Mouse (Mus musculus) myocyte (in vitro differentiated cells): ENCODE data around the gene Ccn1. TPM values are rescaled to one million over a fixed set of nuclear protein-coding genes. Genes with fewer than 3 reads are reported as not detected.

Source experiments
- H3K27me3 ChIP-seq: one replicate; pipeline ENCODE4 v1.6.1; 2011; ENCODE audit not compliant: control insufficient read depth, insufficient read depth, insufficient read length
- H3K36me3 ChIP-seq: one replicate; pipeline ENCODE4 v1.6.1; 2011; ENCODE audit not compliant: control insufficient read depth, insufficient read depth
- H3K4me2 ChIP-seq: one replicate; pipeline ENCODE4 v1.6.1; 2011; ENCODE audit warnings: low read depth, control low read depth
- H3K4me3 ChIP-seq: one replicate; pipeline ENCODE4 v1.5.1; 2011; ENCODE audit warnings: mild to moderate bottlenecking, control low read depth, moderate library complexity
- H3K79me2 ChIP-seq: one replicate; pipeline ENCODE4 v1.6.1; 2011; ENCODE audit not compliant: control insufficient read depth, insufficient read depth
- H3ac ChIP-seq: one replicate; pipeline ENCODE4 v1.6.1; 2011; ENCODE audit not compliant: control insufficient read depth, insufficient read length
- E2F4 ChIP-seq: IDR thresholded peaks from one replicate; pipeline ENCODE4 v1.6.1; 2011; ENCODE audit warnings: mild to moderate bottlenecking, control low read depth, moderate library complexity; ENCODE audit not compliant: insufficient read depth
- MAX ChIP-seq: IDR thresholded peaks from one replicate; pipeline ENCODE4 v1.6.1; 2011; ENCODE audit warnings: low read depth, mild to moderate bottlenecking, control low read depth
- MYOD1 ChIP-seq, 3 experiments: IDR thresholded peaks; one replicate each; pipeline ENCODE4 v1.6.1; 2011; ENCODE audit warnings: control low read depth in 2 of 3, low read depth in 2 of 3, mild to moderate bottlenecking in 2 of 3, moderate library complexity in 1 of 3; ENCODE audit not compliant: insufficient read length in 2 of 3, control insufficient read depth in 1 of 3
- MYOG ChIP-seq, 3 experiments: IDR thresholded peaks; one replicate each; pipeline ENCODE4 v1.6.1; 2011; ENCODE audit warnings: control low read depth in 2 of 3, low read depth in 2 of 3, mild to moderate bottlenecking in 2 of 3; ENCODE audit not compliant: insufficient read length in 2 of 3, control insufficient read depth in 1 of 3, insufficient read depth in 1 of 3
- POLR2A ChIP-seq: IDR thresholded peaks from one replicate; pipeline ENCODE4 v1.6.1; 2011; ENCODE audit warnings: low read depth, mild to moderate bottlenecking, control low read depth, moderate library complexity; ENCODE audit not compliant: insufficient read length
- POLR2AphosphoS2 ChIP-seq: IDR thresholded peaks from one replicate; pipeline ENCODE4 v1.6.1; 2011; ENCODE audit warnings: low read depth, control low read depth; ENCODE audit not compliant: insufficient read length
- REST ChIP-seq: IDR thresholded peaks from one replicate; pipeline ENCODE4 v1.6.1; 2011; ENCODE audit warnings: mild to moderate bottlenecking, control low read depth, moderate library complexity; ENCODE audit not compliant: insufficient read depth, insufficient read length
- SRF ChIP-seq: IDR thresholded peaks from one replicate; pipeline ENCODE4 v1.6.1; 2011; ENCODE audit warnings: low read depth; ENCODE audit not compliant: control insufficient read depth, insufficient read length
- TCF12 ChIP-seq: IDR thresholded peaks from one replicate; pipeline ENCODE4 v1.6.1; 2011; ENCODE audit warnings: mild to moderate bottlenecking, control low read depth; ENCODE audit not compliant: poor library complexity, insufficient read depth, severe bottlenecking
- TCF3 ChIP-seq: IDR thresholded peaks from one replicate; pipeline ENCODE4 v1.6.1; 2011; ENCODE audit warnings: low read depth, control low read depth; ENCODE audit not compliant: insufficient read length
- USF1 ChIP-seq: IDR thresholded peaks from one replicate; pipeline ENCODE4 v1.6.1; 2011; ENCODE audit warnings: low read depth, mild to moderate bottlenecking, control low read depth, moderate library complexity
- polyA plus RNA-seq: library from polyadenylated mRNA; unstranded; fragments of >200 nt; fragmentation: generic; extraction: Trizol; gene quantifications from one replicate; pipeline ENCODE4 v1.2.1, GENCODE M21; 2012; ENCODE audit warnings: missing spikeins

Gene Ccn1
- polyA plus RNA-seq, 1 experiment = 49.6 TPM

DNA sequence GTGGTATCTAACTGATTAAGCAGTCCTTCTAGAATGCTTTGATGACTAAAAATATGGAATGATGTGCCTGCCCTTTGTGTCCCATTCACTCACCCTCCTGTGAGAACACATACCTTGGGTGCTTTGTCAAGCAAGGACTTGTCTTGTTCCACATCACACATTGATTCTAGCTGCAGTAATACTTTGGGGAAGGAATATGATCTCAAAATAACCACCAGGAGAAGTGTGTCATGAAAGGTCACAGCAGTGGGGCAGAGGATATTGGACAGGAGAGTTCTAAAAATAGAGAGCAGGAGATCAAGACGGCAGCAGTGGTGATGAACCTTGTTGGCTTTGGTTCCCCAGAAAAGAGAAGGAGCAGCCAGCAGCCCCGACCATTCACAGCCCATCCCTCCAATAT lies 25.0 kb upstream of the Ccn1 start:
- Histone ChIP-seq H3ac (no peak overlapping the region), H3K79me2 (peaks cover 4% of the 10 kb centered on the region), H3K36me3 (peaks cover 4% of the 10 kb centered on the region), H3K27me3 (no peaks in the 10 kb centered on the region), H3K4me3 (no peak overlapping the region), H3K4me2 (no peak overlapping the region)
- TF ChIP-seq MAX (no peak), TCF3 (no peak), POLR2A (no peak), E2F4 (no peak), REST (no peak), TCF12 (no peak), USF1 (no peak), SRF (no peak)

DNA sequence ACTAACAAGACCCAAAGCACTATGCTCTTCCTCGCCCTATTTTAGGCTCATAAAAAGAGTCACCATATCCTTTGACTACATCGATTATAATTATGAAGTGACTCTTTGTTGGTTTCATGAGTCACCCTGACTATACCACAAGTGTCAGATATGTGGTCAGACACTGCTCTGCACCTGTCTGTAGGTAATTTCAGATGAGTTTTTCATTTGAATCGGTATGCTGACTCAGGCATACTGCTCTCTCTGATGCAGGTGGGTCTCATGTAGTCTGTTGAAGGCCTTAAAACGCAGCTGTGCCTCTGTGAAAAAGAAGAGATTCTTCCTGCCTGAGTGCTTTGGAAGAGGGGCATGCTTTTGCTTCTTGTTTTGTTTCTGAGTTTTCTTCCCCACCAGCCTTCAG lies 16.6 kb upstream of the Ccn1 start:
- peak overlapping the region; percentile 34 for H3K4me2 ChIP-seq
- H3K4me3 ChIP-seq = no peak overlapping the region
- no peaks in the 10 kb centered on the region for H3K27me3 ChIP-seq
- TF ChIP-seq USF1 (no peak), REST (no peak), MYOD1 (IDR thresholded peaks at IDR 0.05; ENCODE audit: control insufficient read depth in 1 of 3, insufficient read length in 2 of 3, low read depth in 2 of 3) (peak in 2 of 3 experiments; percentile 53 to 75), MAX (no peak), MYOG (IDR thresholded peaks at IDR 0.05; ENCODE audit: control insufficient read depth in 1 of 3, insufficient read depth in 1 of 3, insufficient read length in 2 of 3, low read depth in 2 of 3) (peak in 1 of 3 experiments; percentile 14)
- peaks cover 16% of the 10 kb centered on the region for H3K79me2 ChIP-seq
- no peak overlapping the region for H3ac ChIP-seq
- peaks cover 5% of the 10 kb centered on the region for H3K36me3 ChIP-seq

DNA sequence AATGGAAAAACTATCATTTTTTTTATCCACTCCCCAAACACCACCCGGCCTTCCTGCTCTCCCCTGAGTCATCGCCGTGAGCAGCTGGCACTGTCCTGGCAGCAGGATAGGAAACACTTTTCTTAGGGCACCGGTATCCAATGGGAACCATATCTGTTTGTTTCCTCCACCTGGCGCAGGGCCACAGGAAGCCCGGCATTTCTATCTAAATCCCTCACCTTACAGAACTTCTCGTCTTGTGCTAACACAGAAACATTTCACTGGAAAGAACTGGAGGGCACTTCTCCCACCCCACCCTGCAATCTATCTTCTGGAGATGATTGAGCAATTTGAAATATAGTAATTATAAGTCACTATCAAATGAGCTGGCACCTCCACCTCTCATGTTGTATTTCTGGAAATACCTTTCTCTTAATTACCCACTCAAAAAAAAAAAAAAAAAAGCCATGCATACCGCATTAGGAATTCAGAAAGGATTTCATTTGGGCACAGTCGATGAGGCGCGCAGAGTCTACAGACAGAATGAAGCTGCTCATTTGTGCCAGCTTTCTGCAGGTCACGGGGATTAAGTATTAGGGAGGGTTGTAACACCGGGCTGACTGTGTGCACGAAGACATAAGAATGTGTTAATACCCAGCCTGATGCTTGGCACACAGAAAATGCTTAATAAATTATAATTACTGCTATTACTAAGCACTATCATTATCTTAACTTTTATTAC lies 7.4 kb upstream of the Ccn1 start:
- H3K79me2 ChIP-seq = peaks cover 24% of the 10 kb centered on the region
- no peaks in the 10 kb centered on the region for H3K36me3 ChIP-seq
- no peak overlapping the region for H3ac ChIP-seq
- no peaks in the 10 kb centered on the region for H3K27me3 ChIP-seq
- peak in 2 of 3 experiments; percentile 68 to 84 for TF ChIP-seq MYOD1 (IDR thresholded peaks at IDR 0.05; ENCODE audit: control insufficient read depth in 1 of 3, insufficient read length in 2 of 3, low read depth in 2 of 3)
- TF ChIP-seq MYOG (IDR thresholded peaks at IDR 0.05; ENCODE audit: control insufficient read depth in 1 of 3, insufficient read depth in 1 of 3, insufficient read length in 2 of 3, low read depth in 2 of 3) = peak; percentile 11 to 75 (median 45)
- TF ChIP-seq POLR2AphosphoS2 = no peak
- no peak overlapping the region for H3K4me3 ChIP-seq
- H3K4me2 ChIP-seq = peak overlapping the region; percentile 44

DNA sequence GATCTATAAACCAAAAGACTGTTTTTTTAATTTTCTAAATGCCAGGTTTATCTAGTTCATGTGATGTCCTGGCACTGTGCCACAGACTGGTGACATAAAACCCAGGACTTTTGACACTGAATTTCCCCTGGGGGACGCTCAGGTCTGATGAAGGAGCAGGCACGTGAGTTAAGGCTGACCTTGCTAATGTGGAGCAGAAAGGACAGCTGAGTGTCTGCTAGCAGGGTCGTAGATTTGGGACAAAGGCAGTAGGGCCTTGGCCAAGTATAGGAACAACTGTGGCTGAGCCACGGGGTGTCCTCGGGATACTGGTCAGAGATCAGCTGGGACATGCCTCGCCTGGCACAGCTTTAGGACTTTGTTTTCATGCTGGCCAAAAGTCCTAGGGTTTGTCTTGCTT lies 5.2 kb upstream of the Ccn1 start:
- H3K36me3 ChIP-seq = no peaks in the 10 kb centered on the region
- H3K4me2 ChIP-seq = no peak overlapping the region
- no peak overlapping the region for H3ac ChIP-seq
- H3K79me2 ChIP-seq = peaks cover 24% of the 10 kb centered on the region
- no peaks in the 10 kb centered on the region for H3K27me3 ChIP-seq
- TF ChIP-seq MYOD1 (IDR thresholded peaks at IDR 0.05; ENCODE audit: control insufficient read depth in 1 of 3, insufficient read length in 2 of 3, low read depth in 2 of 3) (peak in 1 of 3 experiments; percentile 44), MYOG (IDR thresholded peaks at IDR 0.05; ENCODE audit: control insufficient read depth in 1 of 3, insufficient read depth in 1 of 3, insufficient read length in 2 of 3, low read depth in 2 of 3) (peak in 2 of 3 experiments; percentile 20 to 71), TCF12 (no peak), POLR2A (no peak), MAX (no peak), E2F4 (no peak), TCF3 (no peak), SRF (peak; percentile 28)
- H3K4me3 ChIP-seq = no peak overlapping the region

DNA sequence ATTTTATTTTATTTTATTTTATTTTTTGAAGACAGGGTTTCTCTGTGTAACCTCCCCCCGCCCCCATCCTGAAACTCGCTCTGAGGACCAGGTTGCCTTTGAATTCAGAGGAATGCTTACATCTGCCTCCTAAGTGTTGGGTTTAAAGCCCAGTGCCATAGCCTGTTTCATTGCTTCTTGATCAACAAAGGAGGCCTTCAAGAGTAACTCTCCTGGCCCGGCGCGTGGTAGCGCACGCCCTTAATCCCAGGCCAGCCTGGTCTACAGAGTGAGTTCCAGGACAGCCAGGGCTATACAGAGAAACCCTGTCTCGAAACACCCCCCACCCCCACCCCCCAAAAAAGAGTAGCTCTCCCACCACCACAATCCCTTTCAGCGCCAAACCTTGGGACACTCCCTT lies 4.2 kb upstream of the Ccn1 start:
- peak overlapping the region; percentile 53 for H3ac ChIP-seq
- H3K27me3 ChIP-seq = no peaks in the 10 kb centered on the region
- H3K36me3 ChIP-seq = no peaks in the 10 kb centered on the region
- H3K4me2 ChIP-seq = peak overlapping the region; percentile 93
- TF ChIP-seq MYOG (IDR thresholded peaks at IDR 0.05; ENCODE audit: control insufficient read depth in 1 of 3, insufficient read depth in 1 of 3, insufficient read length in 2 of 3, low read depth in 2 of 3) = no peak
- TF ChIP-seq MAX = no peak
- no peak for TF ChIP-seq POLR2A
- TF ChIP-seq MYOD1 (IDR thresholded peaks at IDR 0.05; ENCODE audit: control insufficient read depth in 1 of 3, insufficient read length in 2 of 3, low read depth in 2 of 3) = no peak
- H3K79me2 ChIP-seq = peaks cover 27% of the 10 kb centered on the region
- H3K4me3 ChIP-seq = peak overlapping the region; percentile 65
